Mouse (Mus musculus): ENCODE results near the gene Ttll7. TPM values are rescaled to one million over a fixed set of nuclear protein-coding genes. Genes with fewer than 3 reads are reported as not detected.

The Ttll7 gene
- polyA plus RNA-seq, 1 experiment from 2014 or later = 3.4 TPM

DNA sequence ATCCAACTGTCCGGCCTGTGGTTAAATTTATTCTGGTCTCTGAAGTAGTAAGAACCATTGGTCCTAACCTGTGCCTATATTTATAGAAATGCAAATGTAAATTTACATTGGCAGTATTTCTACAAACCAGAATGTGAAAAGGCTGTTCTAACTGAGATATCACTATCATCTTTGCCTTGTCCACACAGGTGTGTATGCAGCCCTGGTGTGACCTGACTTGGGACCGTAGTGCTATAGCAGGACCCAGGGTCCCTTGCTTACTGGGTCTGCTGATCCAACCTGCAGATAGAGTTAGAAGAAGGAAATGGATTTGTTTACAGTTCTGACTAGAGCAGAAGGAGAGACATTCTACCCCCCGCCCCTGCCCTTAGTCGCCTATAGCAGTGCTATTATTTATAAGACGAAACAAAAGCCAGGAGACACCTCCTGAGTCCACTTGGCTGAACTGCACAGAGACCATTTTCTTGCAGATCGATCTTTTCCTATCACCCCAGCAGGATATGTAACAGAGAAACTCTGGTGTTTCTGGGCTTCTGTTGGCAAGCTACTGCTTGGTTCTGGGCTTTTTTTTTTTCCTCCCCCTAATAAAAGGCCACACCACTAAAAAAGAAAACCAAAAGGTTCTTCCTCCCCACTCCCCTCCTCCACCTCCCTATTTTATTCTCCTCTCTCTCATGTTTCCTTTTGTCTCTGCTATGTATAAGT, 75.3 kb downstream of the Ttll7 start:
- H3K27me3 ChIP-seq (ENCODE audit: control insufficient read depth, insufficient read depth, low read length) = no peaks in the 10 kb centered on the region
- ATAC-seq (ENCODE audit: insufficient number of reproducible peaks, insufficient read depth, low FRiP score, low read depth) = peak; percentile 93
- no peak overlapping the region for H3K9ac ChIP-seq (replicated peaks; ENCODE audit: low read depth, low read length)
- no peak overlapping the region for H3K27ac ChIP-seq (ENCODE audit: low read length)
- H3K4me2 ChIP-seq (replicated peaks; ENCODE audit: low read depth, low read length) = no peak overlapping the region
- H3K4me1 ChIP-seq (ENCODE audit: control insufficient read depth, insufficient read depth, low read length) = no peaks in the 10 kb centered on the region
- WGBS = 66% methylated on average over 6 of the region's 6 CpGs
- no peaks in the 10 kb centered on the region for H3K9me3 ChIP-seq (ENCODE audit: control insufficient read depth, low read depth, low read length)
- no peak overlapping the region for H3K4me3 ChIP-seq (ENCODE audit: low read depth, low read length)
- no peaks in the 10 kb centered on the region for H3K36me3 ChIP-seq (ENCODE audit: control insufficient read depth, insufficient read depth, low read length)

DNA sequence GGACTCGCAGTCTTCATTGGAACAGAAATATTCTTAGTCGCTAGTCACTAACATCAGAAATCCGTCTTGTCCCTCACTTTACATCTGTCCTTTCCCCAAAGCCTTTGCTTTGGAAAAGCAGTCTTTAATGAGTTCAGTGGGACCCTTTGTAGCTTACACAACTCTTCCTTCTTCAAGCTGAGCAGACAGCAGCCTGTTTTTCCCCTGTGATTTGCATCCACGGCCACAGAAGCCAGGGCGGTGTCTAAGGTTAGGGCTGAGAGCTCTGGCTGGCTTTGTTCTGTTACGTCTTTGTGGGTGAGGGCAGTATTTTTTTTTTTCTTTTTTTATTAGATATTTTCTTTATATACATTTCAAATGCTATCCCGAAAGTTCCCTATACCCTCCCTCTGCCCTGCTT, 76.0 kb downstream of the Ttll7 start:
- Histone ChIP-seq H3K4me3 (ENCODE audit: low read depth, low read length) (no peak overlapping the region), H3K36me3 (ENCODE audit: control insufficient read depth, insufficient read depth, low read length) (no peaks in the 10 kb centered on the region), H3K27me3 (ENCODE audit: control insufficient read depth, insufficient read depth, low read length) (no peaks in the 10 kb centered on the region), H3K27ac (ENCODE audit: low read length) (no peak overlapping the region), H3K4me1 (ENCODE audit: control insufficient read depth, insufficient read depth, low read length) (no peaks in the 10 kb centered on the region), H3K4me2 (replicated peaks; ENCODE audit: low read depth, low read length) (no peak overlapping the region), H3K9me3 (ENCODE audit: control insufficient read depth, low read depth, low read length) (no peaks in the 10 kb centered on the region), H3K9ac (replicated peaks; ENCODE audit: low read depth, low read length) (no peak overlapping the region)
- no peak for ATAC-seq (ENCODE audit: insufficient number of reproducible peaks, insufficient read depth, low FRiP score, low read depth)
- 87% methylated on average over 7 of the region's 7 CpGs for WGBS

DNA sequence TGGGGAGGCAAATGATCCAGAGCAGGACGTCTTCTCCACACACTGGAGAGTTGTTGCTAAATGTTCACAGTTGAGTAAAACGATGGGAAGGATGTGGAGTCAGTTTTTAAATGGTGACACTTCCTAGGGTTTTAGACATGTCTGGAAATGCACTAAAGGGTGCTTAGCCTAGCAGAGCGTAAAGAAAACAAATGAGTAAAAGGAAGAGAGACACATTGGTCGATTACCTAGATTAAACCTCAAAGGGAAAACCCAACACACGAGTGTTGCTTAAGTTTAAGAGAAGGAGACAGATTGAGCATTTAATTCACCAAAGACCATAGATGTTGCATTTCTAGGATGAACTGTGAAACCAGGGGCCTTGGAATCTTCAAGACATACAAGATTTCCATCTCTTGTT, 76.8 kb downstream of the Ttll7 start:
- no peaks in the 10 kb centered on the region for H3K36me3 ChIP-seq (ENCODE audit: control insufficient read depth, insufficient read depth, low read length)
- no peaks in the 10 kb centered on the region for H3K9me3 ChIP-seq (ENCODE audit: control insufficient read depth, low read depth, low read length)
- H3K27me3 ChIP-seq (ENCODE audit: control insufficient read depth, insufficient read depth, low read length) = no peaks in the 10 kb centered on the region
- 76% methylated on average over 5 of the region's 5 CpGs for WGBS
- H3K9ac ChIP-seq (replicated peaks; ENCODE audit: low read depth, low read length) = no peak overlapping the region
- no peak for ATAC-seq (ENCODE audit: insufficient number of reproducible peaks, insufficient read depth, low FRiP score, low read depth)
- no peak overlapping the region for H3K4me3 ChIP-seq (ENCODE audit: low read depth, low read length)
- no peak overlapping the region for H3K4me2 ChIP-seq (replicated peaks; ENCODE audit: low read depth, low read length)
- no peaks in the 10 kb centered on the region for H3K4me1 ChIP-seq (ENCODE audit: control insufficient read depth, insufficient read depth, low read length)
- no peak overlapping the region for H3K27ac ChIP-seq (ENCODE audit: low read length)

DNA sequence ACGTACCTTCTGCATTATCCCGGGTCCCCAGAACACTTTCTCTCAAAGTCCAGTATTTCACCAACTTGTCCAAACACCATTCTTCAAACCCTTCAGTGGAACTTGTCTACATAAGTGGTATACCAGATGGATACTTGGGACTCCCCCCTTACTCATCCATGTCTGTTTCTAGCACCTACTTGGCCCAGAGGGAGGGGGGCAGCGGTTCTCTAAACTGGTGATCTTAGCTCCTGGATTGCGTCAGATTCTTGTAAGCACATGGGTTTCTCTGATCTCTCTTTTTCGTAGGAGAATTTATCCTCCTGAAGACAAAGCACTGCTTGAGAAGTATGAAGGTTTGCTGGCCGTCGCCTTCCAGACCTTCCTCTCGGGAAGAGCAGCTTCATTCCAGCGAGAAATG, 79.0 kb downstream of the Ttll7 start:
- H3K9ac ChIP-seq (replicated peaks; ENCODE audit: low read depth, low read length) = no peak overlapping the region
- H3K4me3 ChIP-seq (ENCODE audit: low read depth, low read length) = no peak overlapping the region
- 87% methylated on average over 9 of the region's 9 CpGs for WGBS
- no peak overlapping the region for H3K27ac ChIP-seq (ENCODE audit: low read length)
- ATAC-seq (ENCODE audit: insufficient number of reproducible peaks, insufficient read depth, low FRiP score, low read depth) = no peak
- H3K4me2 ChIP-seq (replicated peaks; ENCODE audit: low read depth, low read length) = no peak overlapping the region
- H3K4me1 ChIP-seq (ENCODE audit: control insufficient read depth, insufficient read depth, low read length) = no peaks in the 10 kb centered on the region
- H3K9me3 ChIP-seq (ENCODE audit: control insufficient read depth, low read depth, low read length) = no peaks in the 10 kb centered on the region
- no peaks in the 10 kb centered on the region for H3K36me3 ChIP-seq (ENCODE audit: control insufficient read depth, insufficient read depth, low read length)
- H3K27me3 ChIP-seq (ENCODE audit: control insufficient read depth, insufficient read depth, low read length) = no peaks in the 10 kb centered on the region

DNA sequence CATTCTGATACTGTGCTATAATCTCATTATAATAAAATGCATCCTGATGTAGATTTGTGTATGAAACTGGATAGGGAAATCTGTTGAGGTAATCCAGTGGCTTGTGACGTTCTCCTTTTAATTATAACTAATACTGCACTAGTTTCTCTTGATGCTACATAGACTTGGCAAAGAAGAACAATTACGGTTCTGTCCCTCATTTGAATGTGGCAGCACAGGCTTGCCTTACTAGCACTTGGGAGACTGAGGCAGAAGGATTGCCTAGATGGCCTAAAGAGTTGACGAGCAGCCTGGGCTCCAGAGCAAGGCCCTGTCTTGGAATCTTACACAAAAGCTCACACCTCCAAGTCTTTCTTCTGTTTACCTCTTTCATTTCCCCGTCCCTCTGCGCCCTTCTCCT, 80.3 kb downstream of the Ttll7 start:
- Histone ChIP-seq H3K27ac (ENCODE audit: low read length) (no peak overlapping the region), H3K9me3 (ENCODE audit: control insufficient read depth, low read depth, low read length) (no peaks in the 10 kb centered on the region), H3K4me3 (ENCODE audit: low read depth, low read length) (no peak overlapping the region), H3K9ac (replicated peaks; ENCODE audit: low read depth, low read length) (no peak overlapping the region), H3K4me1 (ENCODE audit: control insufficient read depth, insufficient read depth, low read length) (no peaks in the 10 kb centered on the region), H3K4me2 (replicated peaks; ENCODE audit: low read depth, low read length) (no peak overlapping the region), H3K27me3 (ENCODE audit: control insufficient read depth, insufficient read depth, low read length) (no peaks in the 10 kb centered on the region), H3K36me3 (ENCODE audit: control insufficient read depth, insufficient read depth, low read length) (no peaks in the 10 kb centered on the region)
- WGBS = 73% methylated on average over 5 of the region's 5 CpGs
- ATAC-seq (ENCODE audit: insufficient number of reproducible peaks, insufficient read depth, low FRiP score, low read depth) = no peak

DNA sequence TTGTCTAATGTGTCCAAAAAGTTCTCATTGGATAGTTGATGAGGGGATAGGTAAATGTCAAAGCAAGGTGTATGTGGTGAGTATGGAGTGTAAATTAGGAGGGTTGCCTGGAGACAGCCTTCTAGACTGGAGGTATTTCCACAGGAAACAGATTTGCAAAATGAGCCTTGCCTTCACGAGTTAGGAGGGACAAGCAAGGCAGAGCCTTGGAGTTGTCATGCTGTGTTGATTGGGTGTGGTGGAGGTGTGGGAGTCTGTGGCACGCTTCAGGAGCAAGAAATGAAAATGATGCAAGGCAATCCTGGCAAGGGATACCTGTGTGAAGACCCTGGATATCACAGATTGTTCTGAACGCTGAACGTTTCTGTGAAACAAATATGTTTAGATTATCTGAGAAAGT, 84.7 kb downstream of the Ttll7 start:
- no peak for ATAC-seq (ENCODE audit: insufficient number of reproducible peaks, insufficient read depth, low FRiP score, low read depth)
- H3K9me3 ChIP-seq (ENCODE audit: control insufficient read depth, low read depth, low read length) = no peaks in the 10 kb centered on the region
- no peak overlapping the region for H3K9ac ChIP-seq (replicated peaks; ENCODE audit: low read depth, low read length)
- H3K36me3 ChIP-seq (ENCODE audit: control insufficient read depth, insufficient read depth, low read length) = no peaks in the 10 kb centered on the region
- H3K4me3 ChIP-seq (ENCODE audit: low read depth, low read length) = no peak overlapping the region
- WGBS = 69% methylated on average over 4 of the region's 4 CpGs
- H3K4me2 ChIP-seq (replicated peaks; ENCODE audit: low read depth, low read length) = no peak overlapping the region
- H3K4me1 ChIP-seq (ENCODE audit: control insufficient read depth, insufficient read depth, low read length) = no peaks in the 10 kb centered on the region
- H3K27me3 ChIP-seq (ENCODE audit: control insufficient read depth, insufficient read depth, low read length) = no peaks in the 10 kb centered on the region
- no peak overlapping the region for H3K27ac ChIP-seq (ENCODE audit: low read length)

DNA sequence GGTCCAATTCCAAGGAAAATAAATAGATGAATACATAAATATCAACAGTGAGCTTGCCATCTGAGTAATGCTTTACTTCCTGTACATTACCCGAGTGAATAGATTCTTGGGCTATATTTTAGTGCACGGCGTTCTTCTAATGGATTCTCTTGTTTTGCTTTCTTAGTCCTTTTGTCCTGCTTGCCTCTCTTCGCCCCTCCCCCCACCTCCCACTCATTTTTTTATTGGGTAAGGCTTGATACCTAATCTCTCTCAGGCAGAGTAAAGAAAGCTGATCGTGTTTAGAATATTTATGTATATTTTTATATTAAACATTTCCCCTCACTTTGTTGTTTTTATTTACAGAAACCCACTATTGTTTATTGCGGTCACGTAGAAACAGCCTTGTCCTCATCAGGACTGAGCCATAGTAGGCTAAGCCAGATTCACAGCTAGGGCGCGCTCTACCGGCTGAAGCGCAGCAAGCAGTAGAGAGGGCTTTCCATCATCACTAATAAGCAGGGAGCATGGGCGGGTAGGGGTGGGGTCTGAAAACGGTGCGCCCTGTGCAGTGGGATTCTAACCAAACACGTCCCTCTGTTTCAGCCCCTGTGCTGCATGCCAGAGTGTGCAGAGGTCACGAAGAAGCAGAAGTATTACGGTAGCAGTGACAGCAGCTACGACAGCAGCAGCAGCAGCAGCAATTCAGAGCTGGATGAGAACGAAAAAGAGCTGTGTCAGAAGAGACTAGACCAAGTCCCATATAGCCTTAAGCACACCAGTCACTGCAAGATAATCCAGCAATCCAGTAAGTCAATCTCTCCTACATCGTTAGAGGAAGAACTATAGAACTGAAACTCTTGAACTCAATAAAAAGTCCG, 87.5 kb downstream of the Ttll7 start:
- no peak overlapping the region for H3K27ac ChIP-seq (ENCODE audit: low read length)
- ATAC-seq (ENCODE audit: insufficient number of reproducible peaks, insufficient read depth, low FRiP score, low read depth) = peak; percentile 56; the same call in 1 of the 2 replicates
- no peak overlapping the region; the same call in 1 of the 2 replicates for H3K9ac ChIP-seq (replicated peaks; ENCODE audit: low read depth, low read length)
- no peaks in the 10 kb centered on the region for H3K9me3 ChIP-seq (ENCODE audit: control insufficient read depth, low read depth, low read length)
- H3K4me2 ChIP-seq (replicated peaks; ENCODE audit: low read depth, low read length) = peak overlapping the region; percentile 20; the same call in 1 of the 2 replicates
- H3K36me3 ChIP-seq (ENCODE audit: control insufficient read depth, insufficient read depth, low read length) = no peaks in the 10 kb centered on the region
- H3K4me1 ChIP-seq (ENCODE audit: control insufficient read depth, insufficient read depth, low read length) = no peaks in the 10 kb centered on the region
- H3K4me3 ChIP-seq (ENCODE audit: low read depth, low read length) = no peak overlapping the region
- 25% methylated on average over 21 of the region's 21 CpGs for WGBS
- H3K27me3 ChIP-seq (ENCODE audit: control insufficient read depth, insufficient read depth, low read length) = no peaks in the 10 kb centered on the region

DNA sequence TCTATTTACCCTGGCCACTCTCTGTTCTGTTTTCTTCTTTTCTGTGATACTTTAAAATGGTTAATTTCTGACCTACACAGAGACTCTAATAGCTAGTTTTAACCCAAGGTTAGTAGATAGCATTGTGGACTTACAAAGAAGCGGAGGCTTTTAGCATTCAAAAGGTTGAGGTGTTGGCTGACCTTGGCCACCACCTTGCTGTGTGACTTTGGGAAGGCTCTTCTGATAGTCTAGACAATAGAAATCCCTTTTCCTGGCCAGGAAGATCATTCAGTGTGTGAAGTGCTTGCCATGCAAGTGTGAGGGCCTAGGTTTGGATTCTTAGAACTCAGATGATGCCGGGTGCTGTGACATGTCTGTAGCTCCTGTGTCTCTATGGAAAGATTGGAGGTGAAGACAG, 90.9 kb downstream of the Ttll7 start:
- H3K4me2 ChIP-seq (replicated peaks; ENCODE audit: low read depth, low read length) = no peak overlapping the region
- H3K9ac ChIP-seq (replicated peaks; ENCODE audit: low read depth, low read length) = no peak overlapping the region
- WGBS = 96% methylated on average over 2 of the region's 2 CpGs

More for the DNA sequence above, 90.9 kb downstream of the Ttll7 start:
- Histone ChIP-seq H3K36me3 (ENCODE audit: control insufficient read depth, insufficient read depth, low read length) (no peaks in the 10 kb centered on the region), H3K4me3 (ENCODE audit: low read depth, low read length) (no peak overlapping the region), H3K27ac (ENCODE audit: low read length) (no peak overlapping the region), H3K9me3 (ENCODE audit: control insufficient read depth, low read depth, low read length) (no peaks in the 10 kb centered on the region), H3K27me3 (ENCODE audit: control insufficient read depth, insufficient read depth, low read length) (no peaks in the 10 kb centered on the region), H3K4me1 (ENCODE audit: control insufficient read depth, insufficient read depth, low read length) (no peaks in the 10 kb centered on the region)
- no peak for ATAC-seq (ENCODE audit: insufficient number of reproducible peaks, insufficient read depth, low FRiP score, low read depth)
